Mouse (Mus musculus) CD4-positive, CD25-positive, alpha-beta regulatory T cell, adult 2 months (primary cell): Measurements from ENCODE around the gene Gm28047.
A peak's percentile ranks its signal among the peaks of the same experiment; 100 is the strongest.
"Not testable (repeated sequence)": the region's sequence is repeated elsewhere in the genome, so short reads cannot be mapped to it uniquely, and the experiment has no call there.

Experiments used
- DNase-seq: peaks from one replicate; pipeline ENCODE4 v3.0.0-alpha.2; 2012; ENCODE audit warnings: low read depth, low spot score

Gm28047 gene

GRCm38 (mm10) chr15:102620765-102621164 lies 4.1 kb downstream of the Gm28047 start:
- DNase-seq, result no peak

GRCm38 (mm10) chr15:102619486-102619885 lies 5.4 kb downstream of the Gm28047 start:
- no peak for DNase-seq

- DNase-seq, result no peak
These were observed 7.2 kb downstream of the Gm28047 start for GRCm38 (mm10) chr15:102617654-102618053.

GRCm38 (mm10) chr15:102616174-102616573 lies 8.7 kb downstream of the Gm28047 start:
- DNase-seq, result no peak

- DNase-seq, result no peak
These were observed 10.6 kb downstream of the Gm28047 start for GRCm38 (mm10) chr15:102614224-102614623.

GRCm38 (mm10) chr15:102612966-102613365 lies 11.9 kb downstream of the Gm28047 start:
- peak; percentile 6 for DNase-seq

GRCm38 (mm10) chr15:102608586-102608985 lies 16.3 kb downstream of the Gm28047 start:
- not testable (repeated sequence) for DNase-seq

- DNase-seq, result no peak
These were observed 30.7 kb downstream of the Gm28047 start for GRCm38 (mm10) chr15:102593996-102594656.

- DNase-seq, result peak; percentile 12
These were observed 32.2 kb downstream of the Gm28047 start for GRCm38 (mm10) chr15:102592674-102593073.

- DNase-seq, result no peak
These were observed 34.3 kb downstream of the Gm28047 start for GRCm38 (mm10) chr15:102590567-102590966.

- no peak for DNase-seq
These were observed 35.0 kb downstream of the Gm28047 start for GRCm38 (mm10) chr15:102589826-102590225.

- DNase-seq, result no peak
These were observed 39.4 kb downstream of the Gm28047 start for GRCm38 (mm10) chr15:102585501-102585900.

GRCm38 (mm10) chr15:102583708-102584383 lies 41.0 kb downstream of the Gm28047 start:
- DNase-seq, result no peak

GRCm38 (mm10) chr15:102581205-102581604 lies 43.7 kb downstream of the Gm28047 start:
- DNase-seq, result no peak

GRCm38 (mm10) chr15:102578351-102578750 lies 46.5 kb downstream of the Gm28047 start:
- DNase-seq, result no peak

- DNase-seq, result no peak
These were observed 47.9 kb downstream of the Gm28047 start for GRCm38 (mm10) chr15:102576972-102577371.

GRCm38 (mm10) chr15:102572081-102572480 lies 52.8 kb downstream of the Gm28047 start:
- DNase-seq, result no peak

GRCm38 (mm10) chr15:102567849-102568248 lies 57.0 kb downstream of the Gm28047 start:
- no peak for DNase-seq

- DNase-seq, result no peak
These were observed 61.2 kb downstream of the Gm28047 start for GRCm38 (mm10) chr15:102563681-102564080.

- DNase-seq, result no peak
These were observed 61.8 kb downstream of the Gm28047 start for GRCm38 (mm10) chr15:102563061-102563460.

- no peak for DNase-seq
These were observed 62.4 kb downstream of the Gm28047 start for GRCm38 (mm10) chr15:102562491-102562890.

- no peak for DNase-seq
These were observed 67.3 kb downstream of the Gm28047 start for GRCm38 (mm10) chr15:102557580-102557979.

GRCm38 (mm10) chr15:102555581-102555980 lies 69.3 kb downstream of the Gm28047 start:
- no peak for DNase-seq
